Mouse (Mus musculus) olfactory bulb, adult 2 months (tissue): ENCODE measurements around the gene Rapgef5.

Experiments
- CTCF ChIP-seq: fragments of 200-500 bp; IDR thresholded peaks from 2 replicates; pipeline ENCODE4 v1.5.1; 2012; ENCODE audit warnings: low read depth, mild to moderate bottlenecking, low read length, moderate library complexity; ENCODE audit not compliant: insufficient read depth
- POLR2A ChIP-seq: fragments of 200-500 bp; IDR thresholded peaks from 2 replicates; pipeline ENCODE4 v1.6.1; 2012; ENCODE audit warnings: mild to moderate bottlenecking, low read depth, low read length, moderate library complexity; ENCODE audit not compliant: insufficient read depth

DNA sequence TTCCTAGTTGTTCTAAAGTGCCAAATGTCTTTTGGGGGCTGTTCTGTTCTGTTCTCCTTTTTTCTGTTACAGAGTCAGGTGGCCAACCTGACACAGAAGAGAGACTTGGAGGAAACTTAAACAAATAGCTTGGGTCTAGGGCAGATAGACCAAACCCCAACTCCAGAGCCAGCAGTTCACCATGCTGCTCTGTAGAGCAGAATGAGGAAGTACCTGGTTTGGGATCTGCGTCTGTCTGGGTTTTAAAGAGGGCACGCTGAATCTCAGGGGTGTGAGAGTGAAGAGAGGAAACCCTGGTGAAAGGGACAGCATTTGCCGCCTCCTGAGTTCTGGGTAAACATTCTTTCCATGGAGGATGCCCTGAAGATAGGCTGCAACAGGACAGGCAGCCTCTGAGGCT is 219.9 kb downstream of the Rapgef5 start:
- TF ChIP-seq POLR2A (no peak), CTCF (no peak)
